Mouse (Mus musculus) left cerebral cortex, postnatal 14 days (tissue): ENCODE results near the gene Agrp. TPM values are rescaled to one million over a fixed set of nuclear protein-coding genes. Genes with fewer than 3 reads are reported as not detected.

ENCODE experiments used
- DNase-seq, 2 experiments: peaks; one replicate each; pipeline ENCODE4 v3.0.0; 2021 to 2022; ENCODE audit warnings: low spot score in 2 of 2, mixed read lengths in 1 of 2
- intact Hi-C: fragments of 180-260 bp; cut with DNase I; formaldehyde crosslinking; loops from one replicate; pipeline ENCODE4 v1.15.1; 2025
- microRNA-seq, 2 experiments: library from miRNA; unstranded; fragments of <30 nt; microRNA quantifications; one replicate each; pipeline ENCODE4 v1.2.0; 2022
- total RNA-seq, 2 experiments: library from RNA; stranded (reverse); gene quantifications; 2 replicates each; pipeline ENCODE4 v1.2.3; 2021

Agrp gene
- total RNA-seq, 2 experiments from 2014 or later: 0.51 TPM; not detected in 1

- intact Hi-C loops: no loop called here
Measured at GRCm38 (mm10) chr8:105533892-105534329, 103.3 kb downstream of the Agrp start.

GRCm38 (mm10) chr8:105533439-105533838 lies 103.8 kb downstream of the Agrp start:
- DNase-seq: no peak
- intact Hi-C loops: no loop called here

More at GRCm38 (mm10) chr8:105533892-105534329, 103.3 kb downstream of the Agrp start:
- DNase-seq: peak; percentile 59 to 71

GRCm38 (mm10) chr8:105531774-105532173 lies 105.4 kb downstream of the Agrp start:
- DNase-seq: no peak
- intact Hi-C loops: no loop called here

GRCm38 (mm10) chr8:105529271-105529670 lies 107.9 kb downstream of the Agrp start:
- intact Hi-C loops: no loop called here

GRCm38 (mm10) chr8:105528206-105528605 lies 109.0 kb downstream of the Agrp start:
- DNase-seq: no peak
- intact Hi-C loops: no loop called here

More at GRCm38 (mm10) chr8:105529271-105529670, 107.9 kb downstream of the Agrp start:
- no peak for DNase-seq

- intact Hi-C loops: no loop called here
- no peak for DNase-seq
Measured at GRCm38 (mm10) chr8:105527110-105527509, 110.1 kb downstream of the Agrp start.

- DNase-seq: no peak
Measured at GRCm38 (mm10) chr8:105522890-105523289, 114.3 kb downstream of the Agrp start.

GRCm38 (mm10) chr8:105521995-105522769 lies 115.0 kb downstream of the Agrp start:
- no peak for DNase-seq
- intact Hi-C loops: no loop called here

More at GRCm38 (mm10) chr8:105522890-105523289, 114.3 kb downstream of the Agrp start:
- intact Hi-C loops: no loop called here

- DNase-seq: no peak
- intact Hi-C loops: no loop called here
Measured at GRCm38 (mm10) chr8:105521061-105521460, 116.1 kb downstream of the Agrp start.

GRCm38 (mm10) chr8:105520521-105520920 lies 116.7 kb downstream of the Agrp start:
- intact Hi-C loops: no loop called here
- DNase-seq: no peak

GRCm38 (mm10) chr8:105519591-105519990 lies 117.6 kb downstream of the Agrp start:
- intact Hi-C loops: loop anchor here (5.0 kb wide), 1 partner anchor 33 kb away; no protein-coding TSS in a partner anchor
- no peak for DNase-seq

- intact Hi-C loops: loop anchor here (5.0 kb wide), 1 partner anchor 34 kb away; no protein-coding TSS in a partner anchor
- peak; percentile 30 to 41 for DNase-seq
Measured at GRCm38 (mm10) chr8:105518436-105519313, 118.5 kb downstream of the Agrp start, which contains the start of gene Hsd11b2. TSS of gene Hsd11b2 (plus strand) at chr8:105518755.

GRCm38 (mm10) chr8:105517346-105517745 lies 119.8 kb downstream of the Agrp start:
- intact Hi-C loops: loop anchor here (5.0 kb wide), 1 partner anchor 35 kb away; no protein-coding TSS in a partner anchor
- no peak for DNase-seq

Small RNAs within 50 kb of the gene (microRNA-seq; reads per million reads assigned to microRNA genes)
- 1.3 reads per million in 2 experiments for gene Mir1966

Other genes starting within 250 kb of the Agrp start
- gene Kctd19, start 223.9 kb downstream of the Agrp start, total RNA-seq: not detected
- gene Lrrc36, start 223.8 kb downstream of the Agrp start, total RNA-seq: under 1 TPM in 1 of 2 experiments, not detected in 1; 0.40 TPM
- 10 to 100 TPM; 41.2 to 49.7 TPM for gene Tppp3, start 165.9 kb downstream of the Agrp start, total RNA-seq
- 10 to 100 TPM; 26.8 to 27.5 TPM for gene Zdhhc1, start 140.5 kb downstream of the Agrp start, total RNA-seq
- not detected for gene Hsd11b2, start 118.6 kb downstream of the Agrp start, total RNA-seq
- gene Atp6v0d1, start 71.3 kb downstream of the Agrp start, total RNA-seq: 100 to 1,000 TPM; 347 to 370 TPM
- gene Ripor1, start 32.1 kb downstream of the Agrp start, total RNA-seq: 10 to 100 TPM; 81.0 to 81.3 TPM
- 10 to 100 TPM; 57.5 to 58.9 TPM for gene Ctcf, start 825 bp downstream of the Agrp start, total RNA-seq
- 10 to 100 TPM; 55.4 to 56.2 TPM for gene Carmil2, start 48.9 kb upstream of the Agrp start, total RNA-seq
- gene Acd, start 63.7 kb upstream of the Agrp start, total RNA-seq: 10 to 100 TPM; 46.1 to 47.9 TPM
- gene Pard6a, start 63.8 kb upstream of the Agrp start, total RNA-seq: 10 to 100 TPM; 45.6 to 49.5 TPM
- gene 4933405L10Rik, start 70.3 kb upstream of the Agrp start, total RNA-seq: under 1 TPM in 1 of 2 experiments, not detected in 1; 0.78 TPM
- gene Enkd1, start 70.8 kb upstream of the Agrp start, total RNA-seq: 10 to 100 TPM in 1 of 2 experiments, 1 to 10 TPM in 1; 10.0 to 12.3 TPM
- 10 to 100 TPM; 20.6 to 20.9 TPM for gene Gfod2, start 121.3 kb upstream of the Agrp start, total RNA-seq
- 10 to 100 TPM; 24.6 to 26.4 TPM for gene Ranbp10, start 190.0 kb upstream of the Agrp start, total RNA-seq
- gene Tsnaxip1, start 190.3 kb upstream of the Agrp start, total RNA-seq: under 1 TPM in 1 of 2 experiments, not detected in 1; 0.18 TPM
- 10 to 100 TPM; 17.6 to 17.7 TPM for gene Cenpt, start 215.9 kb upstream of the Agrp start, total RNA-seq
- 10 to 100 TPM; 34.7 to 38.5 TPM for gene Thap11, start 217.7 kb upstream of the Agrp start, total RNA-seq
- 10 to 100 TPM; 33.4 to 35.9 TPM for gene Nutf2, start 223.2 kb upstream of the Agrp start, total RNA-seq
- gene Edc4, start 243.5 kb upstream of the Agrp start, total RNA-seq: 10 to 100 TPM; 59.8 to 62.1 TPM